Mouse (Mus musculus) myocyte (in vitro differentiated cells): ENCODE measurements at regions not wholly inside any gene's neighbourhood (a gene's known extent, or its start where the extent isn't known, plus 50 kb on each side); places are given as distances from the start of the nearest gene placed in this dataset.
A peak's percentile ranks its signal among the peaks of the same experiment; 100 is the strongest.

ENCODE experiments used
- H3K27me3 ChIP-seq: one replicate; pipeline ENCODE4 v1.6.1; 2011; ENCODE audit not compliant: control insufficient read depth, insufficient read depth, insufficient read length
- H3K36me3 ChIP-seq: one replicate; pipeline ENCODE4 v1.6.1; 2011; ENCODE audit not compliant: control insufficient read depth, insufficient read depth
- H3K4me2 ChIP-seq: one replicate; pipeline ENCODE4 v1.6.1; 2011; ENCODE audit warnings: low read depth, control low read depth
- H3K4me3 ChIP-seq: one replicate; pipeline ENCODE4 v1.5.1; 2011; ENCODE audit warnings: mild to moderate bottlenecking, control low read depth, moderate library complexity
- H3K79me2 ChIP-seq: one replicate; pipeline ENCODE4 v1.6.1; 2011; ENCODE audit not compliant: control insufficient read depth, insufficient read depth
- H3ac ChIP-seq: one replicate; pipeline ENCODE4 v1.6.1; 2011; ENCODE audit not compliant: control insufficient read depth, insufficient read length
- CEBPB ChIP-seq: IDR thresholded peaks from 2 replicates; pipeline ENCODE4 v1.6.1; 2011; ENCODE audit warnings: mild to moderate bottlenecking, moderate library complexity; ENCODE audit not compliant: poor library complexity, insufficient read depth, severe bottlenecking
- E2F4 ChIP-seq: IDR thresholded peaks from one replicate; pipeline ENCODE4 v1.6.1; 2011; ENCODE audit warnings: mild to moderate bottlenecking, control low read depth, moderate library complexity; ENCODE audit not compliant: insufficient read depth
- MAX ChIP-seq: IDR thresholded peaks from one replicate; pipeline ENCODE4 v1.6.1; 2011; ENCODE audit warnings: low read depth, mild to moderate bottlenecking, control low read depth
- MYOD1 ChIP-seq, 3 experiments: IDR thresholded peaks; one replicate each; pipeline ENCODE4 v1.6.1; 2011; ENCODE audit warnings: control low read depth in 2 of 3, low read depth in 2 of 3, mild to moderate bottlenecking in 2 of 3, moderate library complexity in 1 of 3; ENCODE audit not compliant: insufficient read length in 2 of 3, control insufficient read depth in 1 of 3
- MYOG ChIP-seq, 3 experiments: IDR thresholded peaks; one replicate each; pipeline ENCODE4 v1.6.1; 2011; ENCODE audit warnings: control low read depth in 2 of 3, low read depth in 2 of 3, mild to moderate bottlenecking in 2 of 3; ENCODE audit not compliant: insufficient read length in 2 of 3, control insufficient read depth in 1 of 3, insufficient read depth in 1 of 3
- POLR2A ChIP-seq: IDR thresholded peaks from one replicate; pipeline ENCODE4 v1.6.1; 2011; ENCODE audit warnings: low read depth, mild to moderate bottlenecking, control low read depth, moderate library complexity; ENCODE audit not compliant: insufficient read length
- POLR2AphosphoS2 ChIP-seq: IDR thresholded peaks from one replicate; pipeline ENCODE4 v1.6.1; 2011; ENCODE audit warnings: low read depth, control low read depth; ENCODE audit not compliant: insufficient read length
- REST ChIP-seq: IDR thresholded peaks from one replicate; pipeline ENCODE4 v1.6.1; 2011; ENCODE audit warnings: mild to moderate bottlenecking, control low read depth, moderate library complexity; ENCODE audit not compliant: insufficient read depth, insufficient read length
- SRF ChIP-seq: IDR thresholded peaks from one replicate; pipeline ENCODE4 v1.6.1; 2011; ENCODE audit warnings: low read depth; ENCODE audit not compliant: control insufficient read depth, insufficient read length
- TCF12 ChIP-seq: IDR thresholded peaks from one replicate; pipeline ENCODE4 v1.6.1; 2011; ENCODE audit warnings: mild to moderate bottlenecking, control low read depth; ENCODE audit not compliant: poor library complexity, insufficient read depth, severe bottlenecking
- TCF3 ChIP-seq: IDR thresholded peaks from one replicate; pipeline ENCODE4 v1.6.1; 2011; ENCODE audit warnings: low read depth, control low read depth; ENCODE audit not compliant: insufficient read length
- USF1 ChIP-seq: IDR thresholded peaks from one replicate; pipeline ENCODE4 v1.6.1; 2011; ENCODE audit warnings: low read depth, mild to moderate bottlenecking, control low read depth, moderate library complexity

- Histone ChIP-seq H3K36me3 (no peaks in the 10 kb centered on the region), H3K4me2 (peak overlapping the region; percentile 21), H3K27me3 (no peaks in the 10 kb centered on the region), H3K4me3 (no peak overlapping the region), H3K79me2 (no peaks in the 10 kb centered on the region), H3ac (no peak overlapping the region)
- no peak for TF ChIP-seq MYOG (IDR thresholded peaks at IDR 0.05; ENCODE audit: control insufficient read depth in 1 of 3, insufficient read depth in 1 of 3, insufficient read length in 2 of 3, low read depth in 2 of 3)
- TF ChIP-seq REST, result no peak
- no peak for TF ChIP-seq E2F4
- no peak for TF ChIP-seq CEBPB
- TF ChIP-seq SRF, result no peak
- TF ChIP-seq POLR2A, result no peak
- TF ChIP-seq USF1, result no peak
- no peak for TF ChIP-seq TCF3
- TF ChIP-seq POLR2AphosphoS2, result no peak
- TF ChIP-seq TCF12, result no peak
- no peak for TF ChIP-seq MAX
- TF ChIP-seq MYOD1 (IDR thresholded peaks at IDR 0.05; ENCODE audit: control insufficient read depth in 1 of 3, insufficient read length in 2 of 3, low read depth in 2 of 3), result no peak
Measured at GRCm38 (mm10) chr2:78059801-78060416, 113.7 kb upstream of the Cwc22 start.

GRCm38 (mm10) chr2:78058988-78059387 is 112.8 kb upstream of the Cwc22 start:
- Histone ChIP-seq H3K79me2 (no peaks in the 10 kb centered on the region), H3K36me3 (no peaks in the 10 kb centered on the region), H3K27me3 (no peaks in the 10 kb centered on the region), H3K4me2 (no peak overlapping the region), H3K4me3 (no peak overlapping the region), H3ac (no peak overlapping the region)
- TF ChIP-seq MAX (no peak), CEBPB (no peak), MYOD1 (IDR thresholded peaks at IDR 0.05; ENCODE audit: control insufficient read depth in 1 of 3, insufficient read length in 2 of 3, low read depth in 2 of 3) (no peak), POLR2A (no peak), POLR2AphosphoS2 (no peak), TCF3 (no peak), SRF (no peak), REST (no peak), USF1 (no peak), TCF12 (no peak), MYOG (IDR thresholded peaks at IDR 0.05; ENCODE audit: control insufficient read depth in 1 of 3, insufficient read depth in 1 of 3, insufficient read length in 2 of 3, low read depth in 2 of 3) (no peak), E2F4 (no peak)

- Histone ChIP-seq H3K79me2 (no peaks in the 10 kb centered on the region), H3K4me3 (no peak overlapping the region), H3K4me2 (no peak overlapping the region), H3K36me3 (no peaks in the 10 kb centered on the region), H3K27me3 (no peaks in the 10 kb centered on the region), H3ac (no peak overlapping the region)
- no peak for TF ChIP-seq REST
- no peak for TF ChIP-seq CEBPB
- TF ChIP-seq MAX, result no peak
- no peak for TF ChIP-seq E2F4
- TF ChIP-seq SRF, result no peak
- no peak for TF ChIP-seq USF1
Measured at GRCm38 (mm10) chr2:78053910-78054309, 107.7 kb upstream of the Cwc22 start.

GRCm38 (mm10) chr2:78050542-78050941 is 104.4 kb upstream of the Cwc22 start:
- H3K36me3 ChIP-seq, result no peaks in the 10 kb centered on the region
- no peak overlapping the region for H3K4me3 ChIP-seq
- H3K4me2 ChIP-seq, result no peak overlapping the region
- no peaks in the 10 kb centered on the region for H3K79me2 ChIP-seq
- no peak for TF ChIP-seq REST
- no peak for TF ChIP-seq TCF12
- TF ChIP-seq CEBPB, result no peak
- H3ac ChIP-seq, result no peak overlapping the region
- no peaks in the 10 kb centered on the region for H3K27me3 ChIP-seq

- Histone ChIP-seq H3K4me2 (peak overlapping the region; percentile 96), H3K79me2 (no peaks in the 10 kb centered on the region), H3ac (no peak overlapping the region), H3K4me3 (peak overlapping the region; percentile 10), H3K36me3 (no peaks in the 10 kb centered on the region), H3K27me3 (no peaks in the 10 kb centered on the region)
- no peak for TF ChIP-seq E2F4
- no peak for TF ChIP-seq MAX
- TF ChIP-seq USF1, result no peak
Measured at GRCm38 (mm10) chr2:78049248-78049874, 103.2 kb upstream of the Cwc22 start.
